Mouse (Mus musculus) spleen, adult 2 months (tissue): ENCODE results near the gene Gm37240.

Experiments
- CTCF ChIP-seq: fragments of 200-500 bp; IDR thresholded peaks from 2 replicates; pipeline ENCODE4 v1.5.1; 2011; ENCODE audit warnings: mild to moderate bottlenecking, inconsistent platforms; ENCODE audit not compliant: insufficient read depth, insufficient read length, insufficient replicate concordance; ENCODE audit errors: extremely low read depth
- POLR2A ChIP-seq: fragments of 200-500 bp; IDR thresholded peaks from 2 replicates; pipeline ENCODE4 v1.6.1; 2011; ENCODE audit warnings: low read depth, low read length, inconsistent platforms

DNA sequence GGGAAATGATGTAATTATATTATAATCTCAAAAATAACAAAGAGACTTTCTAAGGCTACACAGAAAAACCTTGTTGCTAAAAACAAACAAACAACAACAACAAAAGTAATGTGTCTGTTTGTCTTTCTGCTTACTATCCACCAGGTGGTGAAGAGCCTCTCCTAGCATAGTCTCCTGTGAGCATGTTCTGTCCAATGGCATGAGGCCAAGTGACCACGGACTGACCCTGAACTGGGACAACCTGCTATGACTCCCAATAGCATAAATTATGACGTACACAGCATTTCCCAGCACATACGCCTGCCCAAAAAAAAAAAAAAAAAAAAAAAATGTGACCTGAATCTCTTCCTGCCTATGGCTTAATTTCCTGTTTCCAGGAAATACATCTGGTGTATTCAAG, 35.0 kb upstream of the Gm37240 start:
- TF ChIP-seq POLR2A (no peak), CTCF (no peak)
